Mouse (Mus musculus) CH12.LX (cell line): ENCODE data around the gene G2e3.

Experiments used
- CHD2 ChIP-seq: IDR thresholded peaks from 2 replicates; pipeline ENCODE4 v1.6.1; 2011; ENCODE audit warnings: low read length, improper control_type of control experiment
- CTCF ChIP-seq, 2 experiments: IDR thresholded peaks in 1 of 2; conservative IDR thresholded peaks in 1 of 2; 2 replicates each; pipeline ENCODE4 v1.5.1; 2011 to 2012; ENCODE audit warnings: low read depth in 2 of 2, low read length in 2 of 2, improper control_type of control experiment in 1 of 2, inconsistent platforms in 1 of 2, mild to moderate bottlenecking in 1 of 2, moderate library complexity in 1 of 2
- E2F4 ChIP-seq: IDR thresholded peaks from 2 replicates; pipeline ENCODE4 v1.6.1; 2011; ENCODE audit warnings: low read depth, low read length, improper control_type of control experiment; ENCODE audit not compliant: insufficient replicate concordance
- EP300 ChIP-seq: IDR thresholded peaks from 2 replicates; pipeline ENCODE4 v1.6.1; 2011; ENCODE audit warnings: low read length, improper control_type of control experiment
- HCFC1 ChIP-seq: IDR thresholded peaks from 2 replicates; pipeline ENCODE4 v1.6.1; 2012; ENCODE audit warnings: low read depth, mild to moderate bottlenecking, inconsistent platforms, low read length, improper control_type of control experiment
- JUN ChIP-seq: IDR thresholded peaks from 2 replicates; pipeline ENCODE4 v1.6.1; 2011; ENCODE audit warnings: low read depth, mild to moderate bottlenecking, low read length, improper control_type of control experiment, moderate library complexity; ENCODE audit not compliant: insufficient read depth
- JUND ChIP-seq: conservative IDR thresholded peaks from 2 replicates; pipeline ENCODE4 v1.6.1; 2011; ENCODE audit warnings: low read depth, low read length, improper control_type of control experiment
- KAT2A ChIP-seq: IDR thresholded peaks from 2 replicates; pipeline ENCODE4 v1.6.1; 2012; ENCODE audit warnings: low read length, improper control_type of control experiment, inconsistent platforms; ENCODE audit not compliant: insufficient replicate concordance
- MYC ChIP-seq: IDR thresholded peaks from 2 replicates; pipeline ENCODE4 v1.6.1; 2011; ENCODE audit warnings: low read depth, mild to moderate bottlenecking, improper control_type of control experiment, low read length
- POLR2A ChIP-seq: IDR thresholded peaks from 2 replicates; pipeline ENCODE4 v1.6.1; 2011; ENCODE audit warnings: low read depth, mild to moderate bottlenecking, improper control_type of control experiment, low read length
- ZMIZ1 ChIP-seq: IDR thresholded peaks from 2 replicates; pipeline ENCODE4 v1.6.1; 2012; ENCODE audit warnings: low read depth, mild to moderate bottlenecking, inconsistent platforms, low read length, improper control_type of control experiment
- ZNF384 ChIP-seq: IDR thresholded peaks from 2 replicates; pipeline ENCODE4 v1.6.1; 2012; ENCODE audit warnings: low read depth, low read length, improper control_type of control experiment, inconsistent platforms

- TF ChIP-seq CTCF (conservative IDR thresholded peaks at IDR 0.05 in 1 of 2, IDR thresholded peaks at IDR 0.05 in 1 of 2; ENCODE audit: low read depth in 2 of 2, low read length in 2 of 2) (no peak), JUN (no peak), HCFC1 (no peak), KAT2A (no peak), CHD2 (no peak), EP300 (no peak), ZNF384 (no peak), POLR2A (no peak), ZMIZ1 (no peak), E2F4 (no peak), JUND (no peak), MYC (no peak)
These were observed 21.0 kb upstream of the G2e3 start for GRCm38 (mm10) chr12:51326819-51327218.
